Mouse (Mus musculus) C2C12 (cell line): Measurements from ENCODE around the gene Aire. TPM values are rescaled to one million over a fixed set of nuclear protein-coding genes. Genes with fewer than 3 reads are reported as not detected.

ENCODE experiments used
- H3K27me3 ChIP-seq: one replicate; pipeline ENCODE4 v1.6.1; 2011; ENCODE audit not compliant: control insufficient read depth, insufficient read depth, insufficient read length
- H3K36me3 ChIP-seq: one replicate; pipeline ENCODE4 v1.6.1; 2011; ENCODE audit not compliant: control insufficient read depth, insufficient read depth
- H3K4me3 ChIP-seq: one replicate; pipeline ENCODE4 v1.5.1; 2011; ENCODE audit warnings: mild to moderate bottlenecking, control low read depth; ENCODE audit not compliant: poor library complexity, insufficient read depth, severe bottlenecking
- H3K79me2 ChIP-seq: one replicate; pipeline ENCODE4 v1.6.1; 2011; ENCODE audit not compliant: control insufficient read depth, insufficient read depth
- H3K79me3 ChIP-seq: one replicate; pipeline ENCODE4 v1.6.1; 2011; ENCODE audit warnings: low read depth, control low read depth
- H3ac ChIP-seq: one replicate; pipeline ENCODE3; 2011; ENCODE audit warnings: low read depth; ENCODE audit not compliant: control insufficient read depth, insufficient read length
- CEBPB ChIP-seq: IDR thresholded peaks from one replicate; pipeline ENCODE4 v1.6.1; 2011; ENCODE audit warnings: low read depth, mild to moderate bottlenecking, control low read depth, moderate library complexity
- CTCF ChIP-seq: IDR thresholded peaks from one replicate; pipeline ENCODE4 v1.5.1; 2011; ENCODE audit not compliant: control insufficient read depth, insufficient read depth, insufficient read length
- FOSL1 ChIP-seq: IDR thresholded peaks from one replicate; pipeline ENCODE4 v1.8.0; 2011; ENCODE audit warnings: mild to moderate bottlenecking, low read length; ENCODE audit not compliant: poor library complexity, insufficient read depth, severe bottlenecking
- MAX ChIP-seq: IDR thresholded peaks from one replicate; pipeline ENCODE4 v1.6.1; 2011; ENCODE audit warnings: mild to moderate bottlenecking, control low read depth
- MYOD1 ChIP-seq: IDR thresholded peaks from one replicate; pipeline ENCODE4 v1.6.1; 2011; ENCODE audit warnings: low read depth; ENCODE audit not compliant: control insufficient read depth, insufficient read length
- MYOG ChIP-seq: IDR thresholded peaks from one replicate; pipeline ENCODE4 v1.6.1; 2011; ENCODE audit not compliant: control insufficient read depth, insufficient read length; ENCODE audit errors: extremely low read depth
- USF1 ChIP-seq: IDR thresholded peaks from one replicate; pipeline ENCODE4 v1.6.1; 2011; ENCODE audit warnings: low read depth, mild to moderate bottlenecking, control low read depth, moderate library complexity
- polyA plus RNA-seq: library from polyadenylated mRNA; unstranded; fragments of >200 nt; fragmentation: generic; extraction: Trizol; gene quantifications from one replicate; pipeline ENCODE4 v1.2.1, GENCODE M21; 2012; ENCODE audit warnings: missing spikeins

Gene Aire
- polyA plus RNA-seq, 1 experiment = not detected

- H3ac ChIP-seq = no peak overlapping the region
- no peak for TF ChIP-seq MAX
- TF ChIP-seq CTCF = no peak
- no peak for TF ChIP-seq FOSL1
- no peaks in the 10 kb centered on the region for H3K79me3 ChIP-seq
- no peaks in the 10 kb centered on the region for H3K36me3 ChIP-seq
- no peaks in the 10 kb centered on the region for H3K79me2 ChIP-seq
- H3K27me3 ChIP-seq = peaks cover 30% of the 10 kb centered on the region
- no peak overlapping the region for H3K4me3 ChIP-seq
These were observed 1.1 kb upstream of the Aire start for GRCm38 (mm10) chr10:78044531-78044930.

DNA sequence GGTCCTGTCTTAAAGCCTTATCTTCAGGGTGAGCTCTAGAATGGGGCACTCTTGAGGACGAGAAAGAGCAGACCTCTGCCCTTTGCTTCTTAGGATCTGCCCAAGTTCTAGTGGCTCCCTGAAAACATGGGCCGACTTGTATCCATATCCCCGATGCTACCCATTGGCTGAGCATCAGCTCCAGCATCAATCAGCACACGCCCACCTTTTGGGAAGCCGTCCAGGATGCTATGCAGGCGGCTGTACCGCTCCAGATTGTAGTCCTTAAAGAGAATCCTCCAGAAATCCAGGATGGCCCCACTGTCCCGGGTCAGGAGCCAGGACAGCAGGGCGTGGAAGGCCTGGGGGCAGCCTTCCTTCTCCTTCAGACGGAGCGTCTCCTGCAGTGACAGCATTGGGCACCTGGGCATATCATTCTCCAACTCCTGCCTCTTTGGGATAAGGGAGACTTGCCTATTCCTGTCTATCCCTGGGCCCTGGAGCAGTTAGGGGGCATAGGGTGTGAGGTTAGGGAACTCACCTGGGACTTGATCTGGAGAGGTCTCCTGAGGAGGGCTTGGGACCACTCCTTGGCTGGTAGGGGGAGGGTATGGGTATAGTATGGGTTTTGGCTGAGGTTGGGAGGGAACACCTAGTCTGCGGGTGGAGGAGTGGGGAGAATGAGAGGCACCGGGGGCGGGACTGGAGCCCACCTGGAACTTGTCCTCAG lies 559 bp downstream of the Aire start:
- Histone ChIP-seq H3K4me3 (no peak overlapping the region), H3K79me3 (no peaks in the 10 kb centered on the region), H3K79me2 (no peaks in the 10 kb centered on the region)

GRCm38 (mm10) chr10:78042096-78042495 lies 1.3 kb downstream of the Aire start:
- Histone ChIP-seq H3K79me2 (no peaks in the 10 kb centered on the region), H3ac (no peak overlapping the region), H3K79me3 (no peaks in the 10 kb centered on the region), H3K4me3 (no peak overlapping the region), H3K27me3 (peaks cover 44% of the 10 kb centered on the region), H3K36me3 (no peaks in the 10 kb centered on the region)
- no peak for TF ChIP-seq USF1
- no peak for TF ChIP-seq CTCF
- TF ChIP-seq CEBPB = no peak
- TF ChIP-seq FOSL1 = no peak
- no peak for TF ChIP-seq MYOG
- no peak for TF ChIP-seq MYOD1
- no peak for TF ChIP-seq MAX

More for the DNA sequence above, 559 bp downstream of the Aire start:
- Histone ChIP-seq H3K27me3 (peaks cover 36% of the 10 kb centered on the region), H3K36me3 (no peaks in the 10 kb centered on the region), H3ac (no peak overlapping the region)
- TF ChIP-seq USF1 (no peak), MAX (no peak), CEBPB (no peak), CTCF (no peak), MYOG (no peak), FOSL1 (no peak), MYOD1 (no peak)

- H3K79me3 ChIP-seq = no peaks in the 10 kb centered on the region
- no peaks in the 10 kb centered on the region for H3K36me3 ChIP-seq
- H3K4me3 ChIP-seq = no peak within 1 kb of the TSS
- no peak within 1 kb of the TSS for H3ac ChIP-seq
- peaks cover 45% of the 10 kb centered on the region for H3K27me3 ChIP-seq
- TF ChIP-seq CTCF (no peak), FOSL1 (no peak), MYOG (no peak), MAX (no peak), USF1 (no peak), CEBPB (no peak), MYOD1 (no peak)
- no peaks in the 10 kb centered on the region for H3K79me2 ChIP-seq
These were observed 1.8 kb downstream of the Aire start, which contains the start of gene Dnmt3l for GRCm38 (mm10) chr10:78041647-78042046. Gene Dnmt3l, plus strand, starts transcription at chr10:78041947.

GRCm38 (mm10) chr10:78037139-78037538 lies 6.3 kb downstream of the Aire start:
- Histone ChIP-seq H3K4me3 (no peak overlapping the region), H3K79me3 (no peaks in the 10 kb centered on the region), H3K27me3 (peaks cover 52% of the 10 kb centered on the region), H3K36me3 (no peaks in the 10 kb centered on the region), H3K79me2 (no peaks in the 10 kb centered on the region), H3ac (no peak overlapping the region)
- TF ChIP-seq MYOG = no peak
- TF ChIP-seq FOSL1 = no peak
- TF ChIP-seq USF1 = no peak
- no peak for TF ChIP-seq CTCF
- no peak for TF ChIP-seq MAX
- TF ChIP-seq CEBPB = no peak
- TF ChIP-seq MYOD1 = no peak
